Mouse (Mus musculus) myocyte (in vitro differentiated cells): ENCODE data around the gene Orai3. TPM values are rescaled to one million over a fixed set of nuclear protein-coding genes. Genes with fewer than 3 reads are reported as not detected.
A peak's percentile ranks its signal among the peaks of the same experiment; 100 is the strongest.

Experiments used
- H3K27me3 ChIP-seq: one replicate; pipeline ENCODE4 v1.6.1; 2011; ENCODE audit not compliant: control insufficient read depth, insufficient read depth, insufficient read length
- H3K36me3 ChIP-seq: one replicate; pipeline ENCODE4 v1.6.1; 2011; ENCODE audit not compliant: control insufficient read depth, insufficient read depth
- H3K4me2 ChIP-seq: one replicate; pipeline ENCODE4 v1.6.1; 2011; ENCODE audit warnings: low read depth, control low read depth
- H3K4me3 ChIP-seq: one replicate; pipeline ENCODE4 v1.5.1; 2011; ENCODE audit warnings: mild to moderate bottlenecking, control low read depth, moderate library complexity
- H3K79me2 ChIP-seq: one replicate; pipeline ENCODE4 v1.6.1; 2011; ENCODE audit not compliant: control insufficient read depth, insufficient read depth
- H3ac ChIP-seq: one replicate; pipeline ENCODE4 v1.6.1; 2011; ENCODE audit not compliant: control insufficient read depth, insufficient read length
- CEBPB ChIP-seq: IDR thresholded peaks from 2 replicates; pipeline ENCODE4 v1.6.1; 2011; ENCODE audit warnings: mild to moderate bottlenecking, moderate library complexity; ENCODE audit not compliant: poor library complexity, insufficient read depth, severe bottlenecking
- E2F4 ChIP-seq: IDR thresholded peaks from one replicate; pipeline ENCODE4 v1.6.1; 2011; ENCODE audit warnings: mild to moderate bottlenecking, control low read depth, moderate library complexity; ENCODE audit not compliant: insufficient read depth
- MAX ChIP-seq: IDR thresholded peaks from one replicate; pipeline ENCODE4 v1.6.1; 2011; ENCODE audit warnings: low read depth, mild to moderate bottlenecking, control low read depth
- MYOD1 ChIP-seq, 3 experiments: IDR thresholded peaks; one replicate each; pipeline ENCODE4 v1.6.1; 2011; ENCODE audit warnings: control low read depth in 2 of 3, low read depth in 2 of 3, mild to moderate bottlenecking in 2 of 3, moderate library complexity in 1 of 3; ENCODE audit not compliant: insufficient read length in 2 of 3, control insufficient read depth in 1 of 3
- MYOG ChIP-seq, 3 experiments: IDR thresholded peaks; one replicate each; pipeline ENCODE4 v1.6.1; 2011; ENCODE audit warnings: control low read depth in 2 of 3, low read depth in 2 of 3, mild to moderate bottlenecking in 2 of 3; ENCODE audit not compliant: insufficient read length in 2 of 3, control insufficient read depth in 1 of 3, insufficient read depth in 1 of 3
- POLR2A ChIP-seq: IDR thresholded peaks from one replicate; pipeline ENCODE4 v1.6.1; 2011; ENCODE audit warnings: low read depth, mild to moderate bottlenecking, control low read depth, moderate library complexity; ENCODE audit not compliant: insufficient read length
- POLR2AphosphoS2 ChIP-seq: IDR thresholded peaks from one replicate; pipeline ENCODE4 v1.6.1; 2011; ENCODE audit warnings: low read depth, control low read depth; ENCODE audit not compliant: insufficient read length
- REST ChIP-seq: IDR thresholded peaks from one replicate; pipeline ENCODE4 v1.6.1; 2011; ENCODE audit warnings: mild to moderate bottlenecking, control low read depth, moderate library complexity; ENCODE audit not compliant: insufficient read depth, insufficient read length
- SRF ChIP-seq: IDR thresholded peaks from one replicate; pipeline ENCODE4 v1.6.1; 2011; ENCODE audit warnings: low read depth; ENCODE audit not compliant: control insufficient read depth, insufficient read length
- TCF12 ChIP-seq: IDR thresholded peaks from one replicate; pipeline ENCODE4 v1.6.1; 2011; ENCODE audit warnings: mild to moderate bottlenecking, control low read depth; ENCODE audit not compliant: poor library complexity, insufficient read depth, severe bottlenecking
- TCF3 ChIP-seq: IDR thresholded peaks from one replicate; pipeline ENCODE4 v1.6.1; 2011; ENCODE audit warnings: low read depth, control low read depth; ENCODE audit not compliant: insufficient read length
- USF1 ChIP-seq: IDR thresholded peaks from one replicate; pipeline ENCODE4 v1.6.1; 2011; ENCODE audit warnings: low read depth, mild to moderate bottlenecking, control low read depth, moderate library complexity
- polyA plus RNA-seq: library from polyadenylated mRNA; unstranded; fragments of >200 nt; fragmentation: generic; extraction: Trizol; gene quantifications from one replicate; pipeline ENCODE4 v1.2.1, GENCODE M21; 2012; ENCODE audit warnings: missing spikeins

The Orai3 gene
- polyA plus RNA-seq, 1 experiment, result 16.3 TPM

- Histone ChIP-seq H3K4me3 (no peak overlapping the region), H3K36me3 (peaks cover 14% of the 10 kb centered on the region), H3ac (no peak overlapping the region), H3K4me2 (no peak overlapping the region), H3K27me3 (no peaks in the 10 kb centered on the region), H3K79me2 (no peaks in the 10 kb centered on the region)
- no peak for TF ChIP-seq SRF
- TF ChIP-seq MYOG (IDR thresholded peaks at IDR 0.05; ENCODE audit: control insufficient read depth in 1 of 3, insufficient read depth in 1 of 3, insufficient read length in 2 of 3, low read depth in 2 of 3), result no peak
- no peak for TF ChIP-seq E2F4
- no peak for TF ChIP-seq MYOD1 (IDR thresholded peaks at IDR 0.05; ENCODE audit: control insufficient read depth in 1 of 3, insufficient read length in 2 of 3, low read depth in 2 of 3)
- no peak for TF ChIP-seq CEBPB
- TF ChIP-seq TCF12, result no peak
- no peak for TF ChIP-seq TCF3
- TF ChIP-seq POLR2A, result no peak
- TF ChIP-seq USF1, result no peak
- no peak for TF ChIP-seq POLR2AphosphoS2
- TF ChIP-seq MAX, result no peak
These were observed 1.8 kb upstream of the Orai3 start for GRCm38 (mm10) chr7:127767671-127768345.

GRCm38 (mm10) chr7:127768346-127768996 lies 1.1 kb upstream of the Orai3 start:
- peaks cover 11% of the 10 kb centered on the region for H3K36me3 ChIP-seq
- H3K4me2 ChIP-seq, result peak overlapping the region; percentile 99
- H3ac ChIP-seq, result no peak overlapping the region
- H3K79me2 ChIP-seq, result no peaks in the 10 kb centered on the region
- TF ChIP-seq CEBPB, result no peak
- no peak for TF ChIP-seq SRF
- no peak for TF ChIP-seq MYOD1 (IDR thresholded peaks at IDR 0.05; ENCODE audit: control insufficient read depth in 1 of 3, insufficient read length in 2 of 3, low read depth in 2 of 3)
- no peak for TF ChIP-seq MYOG (IDR thresholded peaks at IDR 0.05; ENCODE audit: control insufficient read depth in 1 of 3, insufficient read depth in 1 of 3, insufficient read length in 2 of 3, low read depth in 2 of 3)
- TF ChIP-seq POLR2AphosphoS2, result no peak
- no peak for TF ChIP-seq POLR2A
- TF ChIP-seq TCF12, result no peak
- TF ChIP-seq REST, result no peak
- no peak for TF ChIP-seq USF1
- no peak for TF ChIP-seq TCF3
- TF ChIP-seq MAX, result no peak
- TF ChIP-seq E2F4, result no peak
- H3K4me3 ChIP-seq, result peak overlapping the region; percentile 84
- H3K27me3 ChIP-seq, result no peaks in the 10 kb centered on the region

- Histone ChIP-seq H3ac (peak overlapping the region; percentile 25), H3K27me3 (no peaks in the 10 kb centered on the region), H3K4me3 (peak overlapping the region; percentile 84), H3K4me2 (peak overlapping the region; percentile 99), H3K79me2 (no peaks in the 10 kb centered on the region), H3K36me3 (peaks cover 5% of the 10 kb centered on the region)
- TF ChIP-seq SRF (no peak), REST (no peak), E2F4 (no peak), CEBPB (no peak), POLR2AphosphoS2 (no peak), MYOD1 (IDR thresholded peaks at IDR 0.05; ENCODE audit: control insufficient read depth in 1 of 3, insufficient read length in 2 of 3, low read depth in 2 of 3) (no peak), POLR2A (no peak), MAX (no peak), TCF3 (no peak), TCF12 (no peak), MYOG (IDR thresholded peaks at IDR 0.05; ENCODE audit: control insufficient read depth in 1 of 3, insufficient read depth in 1 of 3, insufficient read length in 2 of 3, low read depth in 2 of 3) (no peak)
These were observed 520 bp upstream of the Orai3 start for GRCm38 (mm10) chr7:127768997-127769593.

GRCm38 (mm10) chr7:127770039-127770905 lies 657 bp downstream of the Orai3 start:
- no peaks in the 10 kb centered on the region for H3K27me3 ChIP-seq
- no peaks in the 10 kb centered on the region for H3K79me2 ChIP-seq
- peak overlapping the region; percentile 25 for H3ac ChIP-seq
- TF ChIP-seq POLR2AphosphoS2, result no peak
- no peak for TF ChIP-seq USF1
- TF ChIP-seq CEBPB, result no peak
- no peak for TF ChIP-seq REST
- TF ChIP-seq MYOG (IDR thresholded peaks at IDR 0.05; ENCODE audit: control insufficient read depth in 1 of 3, insufficient read depth in 1 of 3, insufficient read length in 2 of 3, low read depth in 2 of 3), result no peak
- peak overlapping the region; percentile 99 for H3K4me2 ChIP-seq
- H3K36me3 ChIP-seq, result peaks cover 1% of the 10 kb centered on the region
- H3K4me3 ChIP-seq, result peak overlapping the region; percentile 84
